Mouse (Mus musculus) embryonic facial prominence, embryonic 11.5 days (tissue): ENCODE data around the gene Adh6a. TPM values are rescaled to one million over a fixed set of nuclear protein-coding genes. Genes with fewer than 3 reads are reported as not detected.

ENCODE experiments used
- ATAC-seq: fragments of 200-750 bp; cut with Nextera tagmentation; replicated peaks from 2 replicates; pipeline ENCODE4 v1.8.0; 2017; ENCODE audit warnings: low read depth; ENCODE audit not compliant: insufficient number of reproducible peaks, low FRiP score, low TSS enrichment
- DNase-seq: peaks from one replicate; pipeline ENCODE4 v3.0.0-alpha.2; 2015; ENCODE audit warnings: low spot score
- H3K27ac ChIP-seq: fragments of 300-500 bp; sonication (generic); replicated peaks from 2 replicates; pipeline ENCODE4 v1.5.1; 2014; ENCODE audit warnings: mild to moderate bottlenecking, low read depth, low read length, control low read depth
- H3K27me3 ChIP-seq: fragments of 300-500 bp; sonication (generic); 2 replicates; pipeline ENCODE4 v1.6.1; 2014; ENCODE audit warnings: mild to moderate bottlenecking, low read length, moderate library complexity, mixed read lengths; ENCODE audit not compliant: control insufficient read depth, insufficient read depth
- H3K36me3 ChIP-seq: fragments of 300-500 bp; sonication (generic); replicated peaks from 2 replicates; pipeline ENCODE4 v1.6.1; 2014; ENCODE audit warnings: low read depth, mild to moderate bottlenecking, low read length, moderate library complexity, mixed read lengths; ENCODE audit not compliant: control insufficient read depth, insufficient read depth
- H3K4me1 ChIP-seq: fragments of 300-500 bp; sonication (generic); 2 replicates; pipeline ENCODE4 v1.6.1; 2014; ENCODE audit warnings: low read length, mixed read lengths; ENCODE audit not compliant: control insufficient read depth, insufficient read depth
- H3K4me2 ChIP-seq: fragments of 300-500 bp; sonication (generic); 2 replicates; pipeline ENCODE4 v1.6.1; 2014; ENCODE audit warnings: low read depth, mild to moderate bottlenecking, control low read depth, low read length, moderate library complexity
- H3K4me3 ChIP-seq: fragments of 300-500 bp; sonication (generic); 2 replicates; pipeline ENCODE4 v1.5.1; 2014; ENCODE audit warnings: low read depth, low read length, control low read depth
- H3K9ac ChIP-seq: fragments of 300-500 bp; sonication (generic); replicated peaks from 2 replicates; pipeline ENCODE4 v1.6.1; 2014; ENCODE audit warnings: mild to moderate bottlenecking, control low read depth, low read length
- H3K9me3 ChIP-seq: fragments of 300-500 bp; sonication (generic); replicated peaks from 2 replicates; pipeline ENCODE4 v1.6.1; 2016; ENCODE audit warnings: mild to moderate bottlenecking, low read length, inconsistent platforms, mixed read lengths; ENCODE audit not compliant: control insufficient read depth
- WGBS: fragments of 180-500 bp; shearing (Covaris S2); extraction: QIAGEN DNeasy Blood & Tissue Kit; methylation state at CpG from one replicate; pipeline ENCODE4 v1.1.7; 2014; 5-methylcytosine and 5-hydroxymethylcytosine counted together
- polyA plus RNA-seq: library from polyadenylated mRNA; unstranded; fragments of >200 nt; fragmentation: Nextera tagmentation; extraction: Ambion mirVana; gene quantifications from 2 replicates; pipeline ENCODE4 v1.2.1, GENCODE M21; 2014

Adh6a gene
- polyA plus RNA-seq, 1 experiment from 2014 or later = not detected

GRCm38 (mm10) chr3:138304489-138304871 lies 8.6 kb upstream of the Adh6a start:
- ATAC-seq (no peak), DNase-seq (no peak)
- WGBS = 62% methylated on average over 4 of the region's 4 CpGs
- Histone ChIP-seq H3K9ac (no peak overlapping the region), H3K4me2 (no peak overlapping the region), H3K27ac (no peak overlapping the region), H3K4me1 (no peaks in the 10 kb centered on the region; the same call in 1 of the 2 replicates), H3K27me3 (no peaks in the 10 kb centered on the region), H3K36me3 (no peaks in the 10 kb centered on the region), H3K4me3 (no peak overlapping the region), H3K9me3 (no peaks in the 10 kb centered on the region)

GRCm38 (mm10) chr3:138305486-138306289 lies 7.4 kb upstream of the Adh6a start:
- H3K27me3 ChIP-seq = no peaks in the 10 kb centered on the region
- H3K4me3 ChIP-seq = no peak overlapping the region
- ATAC-seq = no peak
- H3K36me3 ChIP-seq = no peaks in the 10 kb centered on the region
- no peaks in the 10 kb centered on the region for H3K9me3 ChIP-seq
- DNase-seq = no peak
- no peak overlapping the region for H3K9ac ChIP-seq
- H3K4me2 ChIP-seq = no peak overlapping the region
- WGBS = 65% methylated on average over 10 of the region's 10 CpGs
- H3K27ac ChIP-seq = no peak overlapping the region; the same call in 1 of the 2 replicates
- no peaks in the 10 kb centered on the region; the same call in 1 of the 2 replicates for H3K4me1 ChIP-seq

DNA sequence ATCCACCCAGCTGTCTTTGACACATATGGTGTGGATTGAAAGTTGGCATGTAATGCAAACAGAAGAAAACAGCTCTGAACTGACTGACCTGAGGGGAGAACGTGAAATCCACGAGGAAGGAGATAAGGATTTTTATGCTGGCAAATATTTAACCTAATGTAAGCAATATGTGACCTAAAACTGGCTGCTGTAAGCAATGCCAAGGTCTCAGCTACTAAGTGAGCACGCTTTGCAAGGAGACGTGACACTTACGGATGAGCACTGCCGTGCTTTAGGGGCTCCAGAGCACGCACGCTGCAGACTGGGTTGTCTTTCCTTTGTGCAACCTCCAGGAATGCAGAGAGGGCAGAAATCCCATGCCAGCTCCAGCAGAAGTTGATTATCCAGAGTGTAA lies 6.8 kb upstream of the Adh6a start:
- H3K27me3 ChIP-seq = no peaks in the 10 kb centered on the region
- H3K4me1 ChIP-seq = no peaks in the 10 kb centered on the region; the same call in 1 of the 2 replicates
- DNase-seq (peak; percentile 39), ATAC-seq (no peak)
- 53% methylated on average over 8 of the region's 8 CpGs for WGBS
- no peak overlapping the region for H3K4me3 ChIP-seq
- no peaks in the 10 kb centered on the region for H3K36me3 ChIP-seq
- no peak overlapping the region for H3K9ac ChIP-seq
- H3K27ac ChIP-seq = no peak overlapping the region
- H3K4me2 ChIP-seq = no peak overlapping the region
- H3K9me3 ChIP-seq = no peaks in the 10 kb centered on the region

- no peak overlapping the region for H3K27ac ChIP-seq
Observed at GRCm38 (mm10) chr3:138309910-138310309, 3.2 kb upstream of the Adh6a start.

GRCm38 (mm10) chr3:138311015-138311414 lies 2.1 kb upstream of the Adh6a start:
- DNase-seq = no peak
- Histone ChIP-seq H3K4me3 (no peak overlapping the region), H3K4me1 (no peaks in the 10 kb centered on the region), H3K27me3 (no peaks in the 10 kb centered on the region), H3K9ac (no peak overlapping the region), H3K27ac (no peak overlapping the region), H3K36me3 (no peaks in the 10 kb centered on the region), H3K4me2 (no peak overlapping the region), H3K9me3 (no peaks in the 10 kb centered on the region)
- WGBS = 78% methylated on average over 6 of the region's 6 CpGs
- no peak for ATAC-seq

More at GRCm38 (mm10) chr3:138309910-138310309, 3.2 kb upstream of the Adh6a start:
- Histone ChIP-seq H3K9me3 (no peaks in the 10 kb centered on the region), H3K4me2 (no peak overlapping the region), H3K4me1 (no peaks in the 10 kb centered on the region), H3K36me3 (no peaks in the 10 kb centered on the region), H3K27me3 (no peaks in the 10 kb centered on the region), H3K4me3 (no peak overlapping the region), H3K9ac (no peak overlapping the region)
- DNase-seq (no peak), ATAC-seq (no peak)
- WGBS = 91% methylated on average over 8 of the region's 8 CpGs

DNA sequence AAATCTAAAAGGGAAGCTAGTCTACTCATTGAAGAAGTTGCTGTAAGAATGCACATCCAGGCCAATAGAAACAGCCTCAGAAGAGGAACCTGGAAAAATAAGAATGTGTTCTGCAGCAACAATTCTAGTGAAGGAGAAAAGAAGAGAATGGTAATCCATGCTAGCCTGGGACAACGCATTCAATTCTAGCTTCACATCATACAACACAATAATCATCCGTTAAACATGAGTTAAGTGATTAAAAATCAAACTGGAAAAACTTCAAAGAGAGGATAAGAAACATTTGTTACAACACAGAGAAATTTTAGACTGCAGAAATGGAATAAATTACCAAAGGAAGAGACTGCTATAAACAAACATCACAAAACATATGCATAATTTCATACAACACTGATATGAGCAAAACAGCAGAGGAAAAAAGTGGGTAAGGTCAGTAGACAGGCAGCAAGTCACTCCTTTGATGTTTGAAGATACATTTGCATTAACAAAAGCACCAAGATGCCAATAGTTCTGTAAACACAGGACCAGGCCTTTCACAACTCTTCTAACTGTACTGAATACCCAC lies 3.9 kb downstream of the Adh6a start:
- Histone ChIP-seq H3K4me1 (no peaks in the 10 kb centered on the region), H3K27ac (no peak overlapping the region), H3K4me3 (no peak overlapping the region), H3K4me2 (no peak overlapping the region), H3K36me3 (no peaks in the 10 kb centered on the region), H3K9me3 (no peaks in the 10 kb centered on the region), H3K9ac (no peak overlapping the region), H3K27me3 (no peaks in the 10 kb centered on the region)
- WGBS = 76% methylated on average over 2 of the region's 2 CpGs
- no peak for ATAC-seq
- DNase-seq = no peak

- no peaks in the 10 kb centered on the region for H3K4me1 ChIP-seq
Observed at GRCm38 (mm10) chr3:138325001-138325400, 11.9 kb downstream of the Adh6a start.

DNA sequence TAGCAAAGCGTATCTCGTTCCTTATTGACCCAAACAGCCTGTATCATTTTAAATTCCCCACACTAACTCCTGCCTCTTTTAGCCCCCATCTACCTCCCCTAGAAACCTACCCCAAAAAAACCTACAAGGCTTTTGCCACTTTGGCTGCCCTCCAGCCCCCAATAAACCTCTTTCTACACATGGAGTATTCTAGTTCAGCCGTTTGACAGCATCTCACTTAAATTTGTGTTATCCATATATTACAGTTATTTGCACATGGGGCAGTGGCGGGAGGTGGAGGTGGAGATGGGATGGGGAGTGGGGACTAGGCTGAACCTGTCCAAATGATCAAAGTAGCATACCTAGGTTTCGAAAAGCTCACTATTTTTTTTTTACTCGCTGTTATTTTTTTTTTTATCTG lies 12.4 kb downstream of the Adh6a start:
- no peak overlapping the region for H3K4me2 ChIP-seq
- ATAC-seq (no peak), DNase-seq (no peak)
- no peaks in the 10 kb centered on the region for H3K36me3 ChIP-seq
- H3K9me3 ChIP-seq = no peaks in the 10 kb centered on the region
- no peak overlapping the region for H3K27ac ChIP-seq
- H3K9ac ChIP-seq = no peak overlapping the region
- H3K4me3 ChIP-seq = no peak overlapping the region
- no peaks in the 10 kb centered on the region for H3K27me3 ChIP-seq
- H3K4me1 ChIP-seq = no peaks in the 10 kb centered on the region
- WGBS = 87% methylated on average over 6 of the region's 6 CpGs

More at GRCm38 (mm10) chr3:138325001-138325400, 11.9 kb downstream of the Adh6a start:
- no peaks in the 10 kb centered on the region for H3K36me3 ChIP-seq
- H3K27me3 ChIP-seq = no peaks in the 10 kb centered on the region
- ATAC-seq = no peak
- no peak overlapping the region for H3K4me3 ChIP-seq
- no peak overlapping the region for H3K4me2 ChIP-seq
- DNase-seq = no peak
- 94% methylated on average over 17 of the region's 17 CpGs for WGBS
- H3K9ac ChIP-seq = no peak overlapping the region
- H3K27ac ChIP-seq = no peak overlapping the region
- no peaks in the 10 kb centered on the region for H3K9me3 ChIP-seq
